Mouse (Mus musculus) thymus, postnatal 4 days (tissue): ENCODE data around the gene Nfe2l2.
"Not testable (repeated sequence)": the region's sequence is repeated elsewhere in the genome, so short reads cannot be mapped to it uniquely, and the experiment has no call there.

Source experiments
- DNase-seq: peaks from one replicate; pipeline ENCODE4 v3.0.0; 2021

Nfe2l2 gene

DNA sequence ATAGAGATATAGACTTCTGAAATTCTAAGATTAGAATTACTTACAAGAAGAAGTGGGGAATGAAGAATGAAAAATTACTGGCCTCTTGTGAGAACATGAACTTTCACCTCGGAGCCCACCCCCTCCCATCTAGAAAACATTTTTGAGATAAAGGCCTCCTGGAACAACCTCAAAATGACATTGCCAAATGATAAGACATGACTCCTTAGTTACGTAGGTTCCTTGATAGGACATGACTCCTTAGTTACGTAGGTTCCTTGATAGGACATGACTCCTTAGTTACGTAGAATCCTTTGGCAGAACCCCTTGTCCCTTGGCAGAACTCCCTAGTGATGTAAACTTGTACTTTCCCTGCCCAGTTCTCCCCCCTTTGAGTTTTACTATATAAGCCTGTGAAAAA, 62.1 kb downstream of the Nfe2l2 start:
- not testable (repeated sequence) for DNase-seq

GRCm38 (mm10) chr2:75639535-75639934, 64.9 kb downstream of the Nfe2l2 start:
- DNase-seq, result not testable (repeated sequence)

DNA sequence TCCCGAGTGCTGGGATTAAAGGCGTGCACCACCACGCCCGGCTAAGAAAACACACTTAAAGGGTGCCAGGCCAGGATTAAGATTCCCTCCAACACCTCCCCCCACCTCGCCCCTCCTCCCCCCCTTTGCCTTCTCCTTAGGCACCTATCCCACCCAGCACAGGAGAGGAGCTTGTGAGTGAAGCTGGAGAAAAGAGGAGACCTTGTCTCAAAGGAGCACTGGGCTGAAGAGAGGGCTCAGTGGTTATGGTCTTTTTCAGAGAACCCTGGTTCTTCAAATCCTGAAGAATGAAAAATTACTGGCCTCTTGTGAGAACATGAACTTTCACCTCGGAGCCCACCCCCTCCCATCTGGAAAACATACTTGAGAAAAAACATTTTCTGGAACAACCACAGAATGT, 66.6 kb downstream of the Nfe2l2 start:
- DNase-seq, result not testable (repeated sequence)

DNA sequence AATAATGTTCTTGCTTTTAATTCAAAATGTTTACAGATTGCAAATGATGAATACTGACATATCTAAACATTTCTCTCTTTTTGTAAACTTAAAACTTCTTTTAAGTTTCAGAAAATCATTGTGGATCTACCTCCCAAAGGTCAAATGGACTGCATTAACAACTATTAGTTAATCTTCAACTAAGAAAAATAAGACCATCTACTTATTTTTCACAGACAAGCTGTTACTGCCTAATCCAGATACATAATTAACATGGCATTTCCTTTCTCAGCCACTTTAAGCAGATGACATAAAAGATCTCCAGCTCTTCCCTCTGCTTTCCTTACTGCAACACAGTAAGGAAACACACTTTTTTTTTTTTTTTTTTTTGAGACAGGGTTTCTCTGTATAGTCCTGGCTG, 67.1 kb downstream of the Nfe2l2 start:
- no peak for DNase-seq

GRCm38 (mm10) chr2:75637055-75637304, 67.5 kb downstream of the Nfe2l2 start:
- DNase-seq, result not testable (repeated sequence)

GRCm38 (mm10) chr2:75636261-75637054, 68.0 kb downstream of the Nfe2l2 start:
- DNase-seq, result peak; percentile 84

DNA sequence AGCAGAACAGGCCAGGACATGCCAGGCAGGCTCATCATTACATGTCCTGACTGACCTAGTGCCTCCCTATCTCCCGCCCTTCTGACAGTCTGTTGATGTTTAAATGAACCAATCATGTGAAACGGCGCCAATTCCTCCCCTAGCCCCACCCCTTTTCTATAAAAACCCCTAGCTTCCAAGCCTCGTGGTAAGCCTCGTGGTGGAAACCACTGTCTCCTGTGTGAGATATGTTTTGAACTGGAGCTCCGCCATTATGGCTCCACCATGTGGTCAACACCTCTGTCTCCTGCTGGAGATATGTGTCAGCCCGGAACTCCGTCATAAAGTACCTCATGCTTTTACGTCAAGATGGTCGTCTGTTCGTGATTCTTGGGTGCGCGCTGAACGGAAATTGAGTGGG, 70.0 kb downstream of the Nfe2l2 start:
- DNase-seq, result not testable (repeated sequence)

DNA sequence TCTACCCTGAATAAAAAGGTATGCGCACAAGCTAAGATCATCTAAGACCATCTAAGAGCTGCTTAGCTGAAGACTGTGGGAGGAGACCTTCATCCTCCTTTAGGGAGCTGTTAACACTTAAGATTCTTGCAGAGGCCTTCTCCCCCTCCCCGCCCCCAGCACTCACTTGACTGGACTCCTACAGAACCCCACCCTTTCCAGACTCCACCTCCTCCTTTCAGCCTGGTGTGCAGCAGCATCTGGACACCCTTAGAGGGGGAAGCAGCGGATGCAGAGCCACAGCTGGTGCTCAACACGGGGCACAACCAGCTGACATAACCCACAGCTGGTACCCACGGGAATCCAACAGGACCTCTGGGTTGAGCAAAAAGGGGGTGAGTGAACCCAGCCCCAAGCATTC, 70.7 kb downstream of the Nfe2l2 start:
- peak; percentile 28 for DNase-seq

DNA sequence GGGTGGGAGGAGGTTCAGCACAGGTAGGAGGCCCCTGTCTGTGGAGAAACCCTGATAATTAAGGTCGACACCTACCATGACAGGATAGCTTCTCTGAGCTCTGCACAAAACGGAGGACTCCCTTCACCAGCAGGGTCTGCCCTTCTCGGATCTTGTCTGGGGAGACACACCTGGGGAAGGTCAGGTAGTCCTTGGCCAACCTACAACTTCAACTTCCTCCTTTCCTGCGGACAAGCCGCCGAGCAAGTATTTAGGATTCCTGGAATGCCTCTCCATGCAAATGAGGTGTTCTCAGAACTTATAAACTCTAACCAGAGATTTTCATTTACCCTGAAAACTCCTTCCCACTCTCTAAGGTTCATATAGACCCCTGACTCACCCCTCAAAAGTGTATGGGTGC, 71.1 kb downstream of the Nfe2l2 start:
- DNase-seq, result no peak

DNA sequence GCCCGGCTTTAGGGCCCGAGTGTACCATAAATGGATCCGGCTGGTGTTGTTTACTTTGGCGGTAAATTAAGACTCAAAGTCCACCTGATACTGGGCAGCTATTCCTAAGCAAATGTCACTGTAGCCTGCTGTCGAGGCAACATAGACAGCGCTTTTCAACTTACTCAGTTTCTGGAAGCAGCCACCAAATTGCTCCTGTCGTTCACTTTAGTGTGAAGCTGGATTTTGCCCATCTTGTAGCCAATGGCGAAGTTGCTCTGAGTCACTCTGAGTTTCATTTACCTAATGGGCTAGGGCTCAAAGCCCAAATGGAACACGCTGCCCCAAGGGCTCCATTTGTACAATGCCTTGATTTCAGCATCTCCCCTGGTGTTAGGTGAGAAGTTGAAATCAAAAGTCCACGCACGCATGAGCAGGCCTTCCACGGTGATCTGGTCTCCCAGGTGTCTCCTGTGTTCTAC, 71.7 kb downstream of the Nfe2l2 start:
- no peak for DNase-seq

DNA sequence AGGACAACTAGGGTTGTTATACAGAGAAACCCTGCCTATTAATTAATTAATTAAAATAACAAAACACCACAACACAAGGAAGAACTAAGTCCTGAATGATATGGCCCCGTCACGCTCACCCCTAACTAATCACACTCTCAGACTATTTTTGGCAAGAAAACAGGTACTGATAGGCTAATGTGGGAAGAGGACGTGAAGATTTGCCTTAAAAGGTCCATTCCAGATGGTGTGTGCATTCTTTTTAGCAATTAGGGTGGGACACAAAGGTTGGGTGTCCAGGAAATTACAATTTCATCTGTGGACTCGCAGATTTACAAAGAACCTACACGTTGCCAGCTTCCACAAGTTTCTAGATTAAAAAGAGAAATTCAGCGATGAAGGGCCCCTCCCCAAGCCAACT, 72.4 kb downstream of the Nfe2l2 start:
- DNase-seq, result no peak

DNA sequence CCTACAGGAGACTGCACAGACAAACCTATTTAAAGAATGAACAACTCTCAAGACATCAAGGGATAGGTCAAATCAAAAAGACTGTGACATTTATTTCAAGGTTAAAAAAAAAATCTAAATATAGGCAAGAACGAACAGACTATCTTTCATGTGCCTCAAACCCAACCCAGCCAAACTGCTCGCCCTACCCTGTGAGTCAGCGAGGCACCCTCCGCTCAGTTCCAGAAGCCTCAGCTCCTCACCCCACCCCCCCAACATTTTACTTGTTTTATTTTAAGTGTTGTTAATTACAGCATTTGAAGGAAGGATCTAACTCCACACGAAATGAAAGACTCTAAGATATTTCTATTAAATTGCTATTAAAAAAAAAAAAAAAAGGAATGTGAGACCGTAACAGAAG, 73.0 kb downstream of the Nfe2l2 start:
- no peak for DNase-seq

DNA sequence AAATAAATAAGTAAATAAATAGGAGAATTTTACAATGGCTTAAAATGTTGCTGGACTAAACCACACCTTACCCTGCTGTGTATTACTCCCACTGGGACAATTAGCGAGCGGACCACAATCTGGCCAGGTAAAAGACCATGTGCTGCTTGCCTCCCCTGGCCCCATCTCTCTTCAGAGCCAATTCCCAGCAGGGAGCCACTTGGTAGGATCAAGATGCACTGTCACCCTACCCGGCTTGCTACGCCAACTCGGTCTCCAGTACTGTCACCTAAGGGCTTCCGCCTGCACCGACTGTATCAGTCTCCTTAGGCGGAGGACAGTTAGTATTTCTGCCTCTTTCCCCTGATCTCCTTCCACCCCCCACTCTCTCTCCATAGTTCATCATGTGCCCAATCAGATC, 76.0 kb downstream of the Nfe2l2 start:
- DNase-seq, result no peak

DNA sequence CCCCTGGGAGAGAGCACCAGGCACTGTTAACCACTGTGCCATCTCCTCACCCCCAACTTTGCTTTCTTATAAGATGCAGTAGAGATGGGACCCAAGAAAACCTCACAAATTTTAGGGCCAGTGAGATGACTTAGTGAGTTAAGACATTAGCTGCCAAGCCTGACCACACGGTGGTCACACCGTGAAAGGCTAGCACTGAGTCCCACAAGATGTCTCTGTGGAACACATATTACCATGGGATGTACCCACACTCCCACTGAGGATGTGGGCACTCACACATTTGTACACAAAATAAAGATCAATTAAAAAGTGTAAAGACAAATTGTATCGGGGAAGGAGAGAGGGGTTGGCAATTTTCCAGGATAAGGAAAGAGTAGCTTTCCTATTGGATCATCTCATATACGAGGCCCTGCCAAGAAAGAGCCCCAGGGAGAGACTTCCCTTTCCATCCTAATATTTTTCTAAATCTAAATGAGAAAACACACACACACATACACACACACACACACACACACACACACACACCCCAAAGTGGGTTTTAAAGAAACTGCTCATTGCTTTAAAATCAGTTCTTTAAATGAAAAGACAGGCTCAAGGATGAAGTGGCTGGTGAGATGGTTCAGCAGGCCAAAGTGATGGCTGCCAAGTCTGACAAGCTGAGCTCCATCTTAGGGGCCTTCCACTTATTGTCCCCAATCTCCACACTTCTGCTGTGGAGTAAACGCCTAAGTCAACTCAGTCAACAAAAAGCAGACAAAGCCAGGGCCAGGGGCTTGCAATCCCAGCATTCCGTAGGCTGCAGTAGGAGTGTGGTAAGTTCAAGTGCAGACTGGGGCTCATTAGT, 77.6 kb downstream of the Nfe2l2 start:
- DNase-seq, result no peak
